Mouse (Mus musculus): Measurements from ENCODE around the gene Sec1. TPM values are rescaled to one million over a fixed set of nuclear protein-coding genes. Genes with fewer than 3 reads are reported as not detected.

The Sec1 gene
- 0.30 and 0.53 TPM in 2 replicates for polyA plus RNA-seq (2015; fragmentation: Nextera tagmentation; extraction: Ambion mirVana)

DNA sequence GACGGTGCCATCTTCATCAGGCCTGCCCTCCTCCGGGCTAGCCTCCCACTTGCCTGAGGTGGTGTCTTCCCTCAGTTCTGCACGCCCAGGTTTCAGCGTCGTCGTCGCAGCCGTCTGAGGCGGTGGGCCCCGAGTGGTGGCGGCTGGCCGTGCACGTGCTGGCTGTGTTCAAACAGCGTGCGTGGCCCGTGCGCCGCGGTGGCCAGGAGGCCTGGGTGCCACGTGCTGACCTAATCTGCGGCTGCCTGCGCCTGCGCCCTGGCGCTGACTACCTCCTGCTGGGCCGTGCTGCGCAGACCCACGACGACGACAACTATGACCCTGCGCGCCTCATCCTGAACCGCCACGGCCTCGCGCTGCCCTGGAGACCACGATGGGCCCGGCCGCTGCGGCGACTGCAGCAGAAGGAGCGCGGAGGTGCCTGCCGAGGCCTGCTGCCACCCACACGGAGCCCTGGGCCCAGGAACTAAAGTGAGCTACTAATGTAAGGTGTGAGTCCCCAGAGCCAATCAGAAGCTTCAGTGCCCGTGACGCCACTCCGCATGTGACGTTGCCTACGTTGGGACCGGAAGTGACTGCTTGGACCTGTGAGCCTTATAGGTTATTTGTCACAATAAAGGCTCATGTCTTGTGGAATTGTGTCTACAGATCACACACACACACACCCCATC is at the start of gene Sec1:
Gene Sec1 (minus strand): TSS at position 482 of the 671 bp plus-strand sequence.
- DNase-seq (ENCODE audit: low spot score): no peak

DNA sequence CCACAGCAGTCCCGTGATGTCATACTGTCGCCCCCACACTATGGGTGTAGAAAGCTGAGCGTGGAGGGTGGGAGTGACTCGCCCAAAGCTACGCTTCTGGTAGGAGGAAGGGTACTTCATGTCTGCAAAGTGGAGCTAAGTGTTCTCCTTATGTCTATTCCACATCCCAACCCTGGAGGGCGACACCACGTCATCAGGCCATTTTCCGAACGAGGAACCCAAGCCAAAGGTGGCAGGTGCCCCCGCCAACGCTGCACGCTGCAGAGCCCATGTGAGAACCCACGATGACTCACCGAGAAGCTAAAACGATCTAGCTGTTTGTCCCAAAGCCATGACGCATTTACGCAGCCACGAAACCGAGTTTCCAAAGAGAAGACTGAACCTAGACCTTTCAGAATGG is 48.1 kb upstream of the Sec1 start:
- peak; percentile 50 for DNase-seq (ENCODE audit: low spot score)

DNA sequence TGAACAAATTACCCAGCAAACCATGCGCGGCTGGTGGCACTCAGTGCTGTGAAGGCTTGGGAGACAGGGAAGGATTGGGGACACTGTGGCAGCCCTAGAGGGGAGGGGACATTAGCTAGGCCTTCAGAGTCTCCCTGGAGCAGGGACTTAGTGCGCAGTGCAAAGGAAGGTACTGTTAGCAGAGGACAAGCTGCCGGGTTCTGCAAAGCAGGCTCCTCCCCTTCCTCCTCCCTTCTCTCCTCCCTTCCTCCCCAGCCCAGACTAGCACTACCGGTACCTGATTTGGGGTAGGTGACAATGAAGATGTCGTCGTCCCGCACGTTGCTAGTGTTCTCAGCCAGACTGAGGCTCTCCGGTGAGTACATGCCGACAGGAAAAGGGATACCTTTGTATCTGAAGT is 47.6 kb upstream of the Sec1 start:
- peak; percentile 77 for DNase-seq (ENCODE audit: low spot score)

DNA sequence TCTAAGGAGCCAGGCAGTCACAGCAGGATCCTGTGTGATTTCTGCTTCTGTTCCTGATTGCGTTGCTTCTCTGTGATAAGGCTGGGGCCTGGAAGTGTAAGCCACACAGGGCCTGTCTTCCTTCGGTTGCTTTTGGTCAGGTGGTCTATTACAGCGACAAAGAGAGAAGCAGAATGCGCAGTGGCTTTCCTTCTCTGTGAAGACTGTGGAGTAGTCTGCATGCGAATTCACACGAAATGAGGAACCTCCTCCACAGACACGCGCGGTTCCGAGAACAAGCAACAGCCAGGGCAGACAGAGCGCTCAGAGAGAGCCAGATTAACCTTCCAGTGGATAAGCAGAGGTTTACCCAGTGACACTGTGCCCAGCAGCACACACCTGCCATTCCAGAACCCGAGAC is 47.1 kb upstream of the Sec1 start:
- DNase-seq (ENCODE audit: low spot score): no peak

DNA sequence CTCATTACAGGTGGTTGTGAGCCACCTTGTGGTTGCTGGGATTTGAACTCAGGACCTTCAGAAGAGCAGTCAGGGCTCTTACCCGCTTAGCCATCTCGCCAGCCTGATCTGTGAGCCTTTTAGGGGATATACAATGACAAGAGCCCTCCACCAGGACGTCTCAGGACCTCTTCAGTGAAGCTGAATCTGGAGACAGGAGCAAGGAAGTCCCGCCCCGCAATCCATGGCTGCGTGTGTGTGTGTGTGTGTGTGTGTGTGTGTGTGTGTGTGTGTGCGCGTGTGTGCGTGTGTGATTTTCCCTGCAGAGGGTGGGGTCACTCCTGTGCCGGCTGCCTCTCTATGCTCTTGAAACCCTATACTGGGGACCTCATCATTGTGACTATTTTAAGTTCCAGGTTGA is 45.6 kb upstream of the Sec1 start:
- DNase-seq (ENCODE audit: low spot score): no peak

DNA sequence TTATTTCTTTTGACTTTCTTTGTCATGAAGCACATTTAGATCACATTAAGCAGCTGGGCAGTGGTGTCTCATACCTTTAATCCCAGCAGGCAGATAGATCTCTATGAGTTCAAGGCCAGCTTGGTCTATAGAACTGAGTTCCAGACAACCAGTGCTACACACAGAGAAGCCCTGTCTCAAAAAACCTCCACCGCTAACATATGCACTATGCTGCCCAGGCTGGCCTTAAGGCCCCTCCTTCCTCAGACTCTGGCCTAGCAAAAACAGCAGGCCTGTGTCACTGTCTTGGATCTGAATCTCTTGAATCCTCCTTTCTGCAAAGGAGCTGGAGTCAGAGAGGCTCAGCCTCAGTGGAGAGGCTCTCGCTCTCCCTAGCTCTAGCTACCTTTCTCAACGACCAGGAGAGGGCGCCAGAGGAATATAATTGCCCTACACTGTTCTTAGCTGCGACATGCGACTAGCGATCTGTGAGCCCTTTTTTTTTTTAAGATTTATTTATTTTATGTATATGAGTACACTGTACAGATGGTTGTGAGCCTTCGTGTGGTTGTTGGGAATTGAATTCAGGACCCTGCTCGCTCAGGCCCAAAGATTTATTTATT is 45.1 kb upstream of the Sec1 start:
- DNase-seq (ENCODE audit: low spot score): peak; percentile 91

DNA sequence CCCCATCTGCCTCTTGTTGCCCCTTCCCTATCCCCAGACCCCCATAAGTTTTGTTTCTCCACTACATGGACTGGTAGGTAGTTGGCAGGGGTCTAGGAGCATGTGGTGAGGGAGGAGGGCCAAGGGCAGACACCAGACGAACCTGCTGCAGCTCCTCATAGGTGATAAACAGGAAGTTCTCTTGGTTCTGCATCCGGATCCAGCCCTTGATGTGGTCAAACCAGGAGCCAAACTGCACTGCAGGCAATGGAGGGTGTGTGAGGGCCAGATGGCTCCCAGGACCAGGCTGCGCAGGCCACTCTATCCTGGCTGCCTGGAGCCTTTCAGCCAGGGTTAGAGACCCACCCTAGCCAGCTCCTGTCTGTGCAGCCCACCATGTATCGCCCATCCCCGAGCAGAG is 39.3 kb upstream of the Sec1 start:
- peak; percentile 89 for DNase-seq (ENCODE audit: low spot score)

DNA sequence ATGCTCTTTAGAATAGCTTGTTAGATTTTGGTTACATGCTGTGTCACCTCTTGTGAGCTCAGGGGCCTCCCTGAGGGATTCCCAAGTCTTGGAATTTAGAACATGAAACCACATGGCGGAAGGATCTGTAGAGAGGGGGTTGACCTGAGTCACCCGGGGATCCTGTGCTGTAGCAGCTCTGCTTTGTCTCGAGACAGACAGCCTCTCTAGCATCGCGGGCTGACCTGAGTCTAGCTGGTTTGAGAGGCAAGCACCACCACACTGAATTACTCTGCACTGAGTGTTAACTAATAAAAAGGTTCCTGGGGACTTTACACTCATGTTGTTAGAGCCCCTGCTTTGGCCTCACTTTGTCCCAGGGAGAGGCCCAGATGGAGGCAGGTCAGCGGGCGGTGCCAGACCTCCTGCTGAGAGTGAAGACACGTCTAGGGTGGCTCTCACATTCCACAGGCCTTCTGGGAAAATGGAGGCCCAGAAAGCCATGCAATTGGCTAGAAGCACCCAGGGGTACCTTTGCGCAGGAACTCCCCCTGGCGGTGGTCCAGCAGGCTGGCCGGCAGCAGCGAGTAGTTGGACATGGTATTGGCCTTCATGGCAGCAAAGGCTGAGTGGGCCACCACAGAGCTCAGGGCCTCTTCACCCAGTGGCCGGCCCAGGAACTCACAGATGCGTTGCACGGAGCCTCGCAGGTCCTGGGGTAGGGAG is 36.7 kb upstream of the Sec1 start:
- peak; percentile 47 for DNase-seq (ENCODE audit: low spot score)

DNA sequence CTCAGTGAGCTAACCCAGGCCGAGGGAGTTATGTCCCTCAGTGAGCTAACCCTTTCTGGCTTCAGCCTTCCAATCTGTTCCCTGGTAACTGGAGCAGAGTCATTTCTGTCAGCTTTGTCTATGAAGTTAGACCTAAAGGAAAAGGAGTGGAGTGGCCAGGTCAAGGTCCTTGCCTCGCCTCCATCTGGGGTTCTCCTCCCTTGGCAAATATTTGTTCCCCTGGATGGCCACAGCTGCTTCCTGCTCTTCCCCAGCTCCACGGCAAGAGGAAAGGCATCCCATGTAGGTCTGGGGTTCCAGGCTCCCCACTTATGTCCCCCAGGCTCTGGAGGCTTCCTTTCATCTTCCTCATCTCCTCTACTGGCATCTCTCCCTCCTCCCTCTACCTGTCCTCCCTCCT is 33.4 kb upstream of the Sec1 start:
- no peak for DNase-seq (ENCODE audit: low spot score)

DNA sequence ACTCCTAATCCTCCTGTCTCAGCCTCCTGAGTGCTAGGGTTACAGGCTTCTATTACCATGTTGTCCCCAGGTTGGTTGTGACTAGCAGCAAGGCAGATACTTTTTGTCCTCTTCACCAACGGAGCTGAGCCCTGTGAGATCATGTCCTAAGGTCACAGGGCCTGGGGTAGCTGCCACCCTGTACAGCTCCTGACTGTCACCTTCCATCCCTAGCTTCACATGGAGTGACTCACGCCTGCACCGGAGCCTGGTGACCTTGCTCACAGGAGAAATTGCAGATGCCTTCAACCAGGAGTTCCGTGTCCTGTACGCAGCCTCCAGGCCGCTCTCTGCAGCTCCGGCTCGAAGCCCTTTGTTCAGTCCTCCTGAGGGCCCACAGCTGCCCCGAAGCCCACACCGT is 32.2 kb upstream of the Sec1 start:
- no peak for DNase-seq (ENCODE audit: low spot score)

DNA sequence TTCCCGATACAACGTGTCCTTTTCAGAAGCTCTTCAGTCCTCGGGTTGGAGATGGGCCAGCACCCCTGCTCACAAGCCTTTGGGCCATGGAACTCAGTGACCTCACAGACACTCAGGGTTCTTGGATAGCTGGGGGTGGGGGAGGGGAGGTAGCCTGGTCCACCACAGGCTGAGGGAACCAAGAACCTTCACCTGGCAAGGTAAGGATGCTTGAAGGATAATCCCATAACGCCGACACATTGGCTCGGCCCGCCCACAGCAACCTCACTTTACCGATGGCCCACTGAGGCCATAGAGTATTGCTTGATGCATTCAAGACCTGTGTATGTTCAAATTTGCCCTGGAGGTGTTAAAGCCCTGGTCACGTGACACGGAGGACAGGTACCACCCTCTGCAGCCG is 31.5 kb upstream of the Sec1 start, which contains the start of gene Spaca4:
Gene Spaca4 (minus strand): TSS at position 101 of the 400 bp plus-strand sequence.
- DNase-seq (ENCODE audit: low spot score): no peak

DNA sequence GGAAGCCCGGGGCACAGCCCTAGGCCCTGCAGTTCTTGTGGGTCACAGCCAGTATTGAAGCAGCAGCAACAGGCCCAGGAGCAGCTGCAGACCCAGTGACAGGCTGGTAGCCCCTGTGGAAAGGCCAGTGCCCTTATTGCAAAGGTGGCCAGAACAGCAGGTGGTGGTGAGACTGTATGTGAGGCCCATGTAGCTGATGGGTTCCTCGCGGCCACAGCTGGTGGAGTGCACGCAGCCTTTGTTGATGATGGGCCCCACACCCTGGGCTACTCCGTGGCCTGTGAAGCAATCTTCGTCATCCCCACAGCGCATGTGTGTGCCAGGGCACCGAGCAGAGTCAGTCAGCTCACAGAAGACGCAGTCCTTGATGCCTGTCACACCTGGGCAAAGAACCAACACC is 30.9 kb upstream of the Sec1 start:
- no peak for DNase-seq (ENCODE audit: low spot score)

DNA sequence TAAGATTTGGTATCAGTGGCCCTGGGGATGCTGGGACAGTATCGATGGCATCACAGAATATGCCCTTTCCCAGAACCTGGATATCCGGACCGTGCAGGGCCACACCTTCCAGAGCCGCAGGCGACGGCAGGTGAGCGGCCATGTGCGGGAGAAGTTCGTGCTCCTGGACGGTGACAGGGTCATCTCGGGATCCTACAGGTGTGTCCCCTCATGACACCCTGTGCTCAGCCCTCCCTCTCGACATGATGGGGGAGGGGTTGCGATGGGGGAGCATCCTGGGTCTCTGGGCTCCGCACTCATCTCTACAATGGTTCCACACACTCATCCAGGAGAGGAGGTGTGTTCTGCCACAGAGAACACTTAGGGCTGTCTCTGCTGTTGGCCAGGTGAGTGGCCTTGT is 29.6 kb upstream of the Sec1 start:
- no peak for DNase-seq (ENCODE audit: low spot score)

DNA sequence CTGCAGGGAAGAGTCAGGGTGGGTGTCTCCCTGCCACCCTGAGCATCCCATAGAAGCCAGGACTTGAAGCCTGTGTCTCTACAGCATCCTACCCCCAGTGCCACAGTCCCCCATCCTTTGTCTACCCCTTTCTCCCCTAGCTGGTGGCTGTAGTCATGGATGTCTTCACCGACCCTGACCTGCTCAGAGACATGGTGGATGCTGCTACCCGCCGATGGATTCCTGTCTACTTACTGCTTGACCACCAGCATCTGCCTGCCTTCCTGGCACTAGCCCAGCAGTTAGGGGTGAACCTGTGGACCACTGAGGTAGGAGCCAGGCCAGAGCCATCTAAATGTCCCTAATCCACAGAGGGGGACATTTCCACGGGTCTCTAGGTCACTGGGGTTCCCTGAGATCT is 29.1 kb upstream of the Sec1 start:
- DNase-seq (ENCODE audit: low spot score): no peak

DNA sequence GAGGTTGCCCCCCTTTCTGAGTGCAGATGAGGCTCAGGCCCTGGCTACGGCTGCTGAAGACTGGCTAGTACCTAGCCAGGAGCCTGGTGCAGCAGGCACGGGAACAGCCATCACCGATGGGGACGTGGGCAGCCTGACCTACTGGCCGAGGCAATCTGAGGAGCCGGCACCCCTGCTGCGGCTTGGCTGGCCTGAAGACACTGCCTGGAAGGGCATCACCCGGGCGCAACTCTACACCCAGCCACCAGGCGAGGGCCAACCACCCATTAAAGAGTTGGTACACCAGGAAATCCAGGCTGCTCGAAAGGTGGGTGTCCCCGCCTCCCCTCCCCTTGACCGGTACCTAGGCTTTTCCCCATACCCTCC is 28.1 kb upstream of the Sec1 start:
- DNase-seq (ENCODE audit: low spot score): no peak

DNA sequence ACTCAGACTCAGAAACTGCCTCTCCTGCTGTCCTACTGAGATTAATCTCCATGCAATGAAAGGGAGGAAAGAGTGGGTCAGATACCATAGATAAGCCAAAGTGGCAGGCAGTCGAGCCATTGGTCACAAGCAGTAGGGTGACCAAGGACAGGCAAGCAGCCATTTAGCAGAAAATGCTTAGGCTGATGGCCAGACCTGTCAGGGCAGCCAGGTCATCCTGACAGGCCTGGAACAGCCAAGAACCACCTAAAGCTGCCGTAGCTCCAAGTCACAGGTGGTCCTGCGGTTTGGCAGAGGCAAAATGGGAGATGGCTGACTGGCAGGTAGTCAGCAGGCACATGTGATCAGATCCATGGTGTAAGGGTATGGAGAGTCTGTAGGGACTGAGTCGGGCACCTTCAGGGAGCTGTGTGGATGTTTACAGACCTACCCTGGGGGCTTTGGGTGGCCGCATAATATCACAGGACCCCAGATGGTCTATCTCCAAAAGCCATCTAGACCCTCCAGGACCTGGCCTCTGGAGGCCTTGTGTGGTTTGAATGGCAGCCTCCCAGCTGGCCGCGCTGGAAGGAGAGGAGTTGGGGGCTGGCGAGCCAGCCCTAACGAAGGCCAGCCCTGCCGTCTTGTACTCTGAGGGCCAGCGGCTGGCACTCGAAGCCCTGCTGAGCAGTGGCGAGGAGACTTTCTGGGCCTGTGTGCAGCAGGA is 27.6 kb upstream of the Sec1 start:
- DNase-seq (ENCODE audit: low spot score): no peak

DNA sequence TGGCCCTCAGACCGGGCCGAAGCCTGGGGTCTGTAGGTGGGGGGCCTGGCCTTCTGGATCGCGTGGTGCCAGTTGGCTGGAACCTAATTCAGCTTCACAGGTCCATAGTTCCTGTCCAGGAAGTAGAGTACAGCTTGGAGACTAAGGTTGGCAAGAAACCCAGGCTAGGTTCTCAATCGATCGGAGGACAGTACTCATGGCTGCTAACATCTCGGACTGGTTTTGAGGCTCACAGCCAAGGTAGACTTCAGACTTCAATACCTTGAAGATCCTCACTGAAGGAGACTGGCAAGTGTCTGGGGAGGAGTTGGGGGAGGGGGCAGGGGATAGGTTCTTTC is 27.0 kb upstream of the Sec1 start:
- DNase-seq (ENCODE audit: low spot score): no peak

DNA sequence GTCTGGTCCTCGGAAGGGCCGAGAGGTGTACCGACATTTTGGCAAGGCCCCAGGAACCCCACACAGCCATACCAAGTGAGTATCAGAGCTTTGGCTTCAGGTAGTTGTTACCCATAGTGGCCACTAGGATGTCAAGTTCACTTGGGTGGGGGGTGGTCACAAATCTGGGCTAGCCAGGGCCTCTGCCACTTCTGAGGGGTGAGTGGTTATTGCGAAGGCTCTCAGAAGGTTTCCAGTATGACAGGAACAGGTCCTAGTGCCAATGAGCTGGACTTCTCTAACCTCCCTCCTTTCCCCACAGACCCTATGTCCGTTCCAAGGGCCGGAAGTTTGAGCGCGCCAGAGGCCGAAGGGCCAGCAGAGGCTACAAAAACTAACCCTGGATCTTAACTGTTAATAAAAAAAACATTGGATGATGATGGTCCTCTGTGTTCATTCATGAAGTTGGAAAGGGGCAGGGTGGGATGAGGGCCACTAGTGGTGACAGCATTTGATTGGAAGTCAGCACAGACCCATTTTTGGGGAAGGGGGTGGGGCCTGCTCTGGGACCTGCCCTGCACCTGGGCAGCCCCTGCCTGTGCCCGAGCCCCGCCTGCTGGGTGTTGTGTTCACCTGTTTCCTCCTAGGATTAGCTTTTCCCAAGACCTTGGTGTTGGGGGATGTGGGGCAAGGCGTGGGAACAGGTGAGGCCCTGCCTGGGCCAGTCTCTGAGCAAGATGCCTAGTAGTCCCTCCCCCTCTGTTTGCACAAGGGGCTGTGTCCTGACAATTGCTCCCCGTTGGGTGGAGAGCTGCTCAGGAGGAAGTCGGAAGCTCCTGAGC is 26.4 kb upstream of the Sec1 start, which contains the start of gene Fam83e:
Gene Fam83e (plus strand): TSS at position 800 of the 821 bp plus-strand sequence.
- no peak for DNase-seq (ENCODE audit: low spot score)

DNA sequence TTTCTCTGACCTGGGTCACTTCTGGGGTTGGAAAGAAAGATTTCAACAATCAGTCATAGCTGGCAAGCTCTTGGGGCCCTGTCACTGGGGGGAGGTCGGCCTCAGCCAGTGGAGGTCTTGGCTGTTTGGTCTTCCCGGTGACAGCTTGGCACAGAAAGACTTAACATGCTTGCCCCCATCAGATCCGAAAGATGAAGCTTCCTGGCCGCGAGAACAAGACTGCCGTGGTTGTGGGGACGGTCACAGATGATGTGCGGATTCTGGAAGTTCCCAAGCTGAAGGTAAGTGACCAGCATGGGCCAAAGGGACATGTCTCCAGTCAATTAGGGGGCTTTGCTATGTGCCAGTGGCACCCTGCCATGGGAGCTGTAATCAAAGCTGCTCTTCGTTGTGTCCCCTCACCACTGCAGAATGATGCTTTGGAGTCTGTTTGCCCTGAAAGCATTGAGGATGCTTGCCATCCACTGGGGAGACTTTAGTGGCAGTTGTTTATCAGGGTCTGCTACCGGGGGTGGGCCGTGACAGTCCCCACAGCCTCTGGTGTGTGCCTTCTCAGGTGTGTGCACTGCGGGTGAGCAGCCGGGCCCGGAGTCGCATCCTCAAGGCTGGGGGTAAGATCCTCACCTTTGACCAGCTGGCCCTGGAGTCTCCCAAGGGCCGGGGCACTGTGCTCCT is 25.7 kb upstream of the Sec1 start:
- DNase-seq (ENCODE audit: low spot score): no peak

DNA sequence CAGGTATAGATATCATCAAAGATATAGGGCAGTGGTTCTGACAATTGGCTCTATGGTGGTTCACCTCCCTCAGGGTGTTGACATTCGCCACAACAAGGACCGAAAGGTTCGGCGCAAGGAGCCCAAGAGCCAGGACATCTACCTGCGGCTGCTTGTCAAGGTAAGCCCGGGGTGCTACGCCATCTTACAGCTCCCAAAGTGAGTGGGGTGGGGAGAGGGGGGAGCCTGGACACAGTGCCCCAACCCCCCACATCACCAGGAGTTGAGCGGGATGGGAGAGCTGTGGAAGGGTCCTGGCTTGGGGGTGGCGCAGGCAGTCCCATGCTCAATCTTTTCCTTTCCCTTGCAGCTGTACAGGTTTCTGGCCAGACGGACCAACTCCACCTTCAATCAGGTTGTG is 25.0 kb upstream of the Sec1 start:
- no peak for DNase-seq (ENCODE audit: low spot score)

DNA sequence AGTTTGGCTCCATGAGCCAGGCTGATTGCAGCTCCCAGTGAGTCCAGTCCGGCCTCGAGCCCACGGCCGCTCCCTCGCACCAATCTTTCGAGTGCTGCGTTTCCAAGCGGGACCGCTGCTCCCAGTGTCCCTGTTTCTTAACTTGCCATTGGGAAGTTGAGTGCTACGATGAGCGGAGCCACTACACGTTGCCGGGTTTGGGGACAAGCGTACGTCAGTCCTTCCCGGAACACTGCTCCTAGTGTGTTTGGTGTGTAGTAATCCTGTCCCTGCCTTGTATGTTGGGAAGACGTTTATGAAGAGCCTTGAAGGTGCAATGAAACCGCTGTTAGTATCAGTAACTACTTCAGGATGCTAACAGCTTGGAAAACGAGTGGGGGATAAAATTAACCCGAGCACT is 24.1 kb upstream of the Sec1 start:
- DNase-seq (ENCODE audit: low spot score): no peak
